Mouse (Mus musculus) bone marrow macrophage, adult 2 months (primary cell): Measurements from ENCODE around the gene Prkca.

Experiments
- CTCF ChIP-seq: IDR thresholded peaks from 2 replicates; pipeline ENCODE4 v1.5.1; 2012; ENCODE audit warnings: low read depth, mild to moderate bottlenecking, low read length, moderate library complexity
- POLR2A ChIP-seq: IDR thresholded peaks from 2 replicates; pipeline ENCODE4 v1.6.1; 2012; ENCODE audit warnings: mild to moderate bottlenecking, low read depth, low read length, borderline replicate concordance

- TF ChIP-seq POLR2A, result no peak
- no peak for TF ChIP-seq CTCF
Observed at GRCm38 (mm10) chr11:108061571-108062479, 281.9 kb downstream of the Prkca start.
